23 mouse cellular contexts compared by ENCODE assay signal in genomic region chr2:6646325-6646724, GRCm38 (mm10).
"Had no signal": no experiment of that assay in that cellular context is flagged by ENCODE, and none has a peak within 500 bp of the region (broad histone marks: within the 10 kb centered on the region; RNA-seq: fewer than 3 reads in every experiment).

No protein-coding gene starts in this region.

- H3K9ac ChIP-seq: heart, embryonic 12.5 days; hindbrain, embryonic 12.5 days; hindbrain, embryonic 14.5 days; intestine, embryonic 15.5 days; limb, embryonic 13.5 days; limb, embryonic 15.5 days; liver, embryonic 13.5 days had no signal

- H3K27ac ChIP-seq: gastrocnemius, adult 2 months; heart, embryonic 10.5 days; hindbrain, embryonic 10.5 days; hindbrain, embryonic 12.5 days; hindbrain, embryonic 14.5 days; intestine, embryonic 15.5 days; layer of hippocampus, adult 2 months; limb, embryonic 13.5 days; limb, embryonic 15.5 days; liver, embryonic 13.5 days had no signal

- H3K4me2 ChIP-seq: heart, embryonic 12.5 days; hindbrain, embryonic 12.5 days; hindbrain, embryonic 14.5 days; intestine, embryonic 15.5 days; limb, embryonic 13.5 days; limb, embryonic 15.5 days; liver, embryonic 13.5 days had no signal

- DNase-seq: gastrocnemius, adult 2 months; gastrocnemius, postnatal 10 days; gastrocnemius, postnatal 25 days; heart, adult 18-20 months; heart, postnatal 10 days; heart, postnatal 4 days; kidney, adult 18-20 months; kidney, adult 8-10 months; kidney, postnatal 10 days; kidney, postnatal 25 days; kidney, postnatal 4 days; layer of hippocampus, postnatal 36 days; left cerebral cortex, postnatal 4 days; liver, embryonic 13.5 days had no signal

- H3K27me3 ChIP-seq: heart, embryonic 12.5 days; hindbrain, embryonic 12.5 days; intestine, embryonic 15.5 days; limb, embryonic 13.5 days; limb, embryonic 15.5 days; liver, embryonic 13.5 days had no signal

- H3K9me3 ChIP-seq: heart, embryonic 10.5 days; heart, embryonic 12.5 days; hindbrain, embryonic 10.5 days; hindbrain, embryonic 12.5 days; intestine, embryonic 15.5 days; limb, embryonic 13.5 days; limb, embryonic 15.5 days; liver, embryonic 13.5 days had no signal

- H3K36me3 ChIP-seq: heart, embryonic 10.5 days; hindbrain, embryonic 10.5 days; hindbrain, embryonic 12.5 days; intestine, embryonic 15.5 days; limb, embryonic 13.5 days; limb, embryonic 15.5 days; liver, embryonic 13.5 days had no signal

- H3K4me1 ChIP-seq: heart, embryonic 10.5 days; heart, embryonic 12.5 days; hindbrain, embryonic 10.5 days; intestine, embryonic 15.5 days; limb, embryonic 13.5 days; limb, embryonic 15.5 days; liver, embryonic 13.5 days had no signal

- H3K4me3 ChIP-seq: gastrocnemius, adult 2 months; heart, embryonic 10.5 days; heart, embryonic 12.5 days; hindbrain, embryonic 10.5 days; hindbrain, embryonic 12.5 days; intestine, embryonic 15.5 days; layer of hippocampus, adult 2 months; limb, embryonic 13.5 days; limb, embryonic 15.5 days; liver, embryonic 13.5 days had no signal
